Mouse (Mus musculus) heart, postnatal 36 days (tissue): ENCODE measurements around the gene Mef2d. TPM values are rescaled to one million over a fixed set of nuclear protein-coding genes. Genes with fewer than 3 reads are reported as not detected.
A peak's percentile ranks its signal among the peaks of the same experiment; 100 is the strongest.

Source experiments
- DNase-seq, 2 experiments: peaks; one replicate each; pipeline ENCODE4 v3.0.0; 2021 to 2022
- intact Hi-C: fragments of 180-260 bp; cut with DNase I; formaldehyde crosslinking; loops from one replicate; pipeline ENCODE4 v1.15.1; 2025
- total RNA-seq, 2 experiments: library from RNA; stranded (reverse); gene quantifications; 2 replicates each; pipeline ENCODE4 v1.2.3; 2021

Mef2d gene
- total RNA-seq, 2 experiments from 2014 or later = 123 to 138 TPM

DNA sequence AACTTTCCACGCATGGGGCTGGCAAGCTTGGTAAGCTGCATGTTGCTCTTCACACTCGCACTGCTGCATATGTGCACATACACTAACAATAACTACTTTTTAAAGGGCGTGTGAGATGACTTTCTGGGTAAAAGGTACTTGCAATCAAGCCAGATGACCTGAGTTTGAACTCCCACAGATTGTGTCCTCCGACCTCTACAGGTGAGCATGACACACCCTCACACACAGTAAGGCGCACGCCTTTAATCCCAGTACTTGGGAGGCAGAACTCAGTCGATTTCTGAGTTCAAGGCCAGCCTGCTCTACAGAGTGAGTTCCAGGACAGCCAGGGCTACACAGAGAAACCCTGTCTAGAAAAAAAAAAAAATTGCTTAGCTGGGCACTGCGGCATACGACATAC is 5.8 kb upstream of the Mef2d start:
- intact Hi-C loops = loop anchor here (5.0 kb wide), 1 partner anchor 154 kb away; no protein-coding TSS in a partner anchor

GRCm38 (mm10) chr3:88136945-88137494 is 5.2 kb upstream of the Mef2d start:
- peak in 1 of 2 experiments; percentile 22 for DNase-seq
- intact Hi-C loops = loop anchor here (5.0 kb wide), 1 partner anchor 155 kb away; no protein-coding TSS in a partner anchor

More for the DNA sequence above, 5.8 kb upstream of the Mef2d start:
- DNase-seq = no peak

DNA sequence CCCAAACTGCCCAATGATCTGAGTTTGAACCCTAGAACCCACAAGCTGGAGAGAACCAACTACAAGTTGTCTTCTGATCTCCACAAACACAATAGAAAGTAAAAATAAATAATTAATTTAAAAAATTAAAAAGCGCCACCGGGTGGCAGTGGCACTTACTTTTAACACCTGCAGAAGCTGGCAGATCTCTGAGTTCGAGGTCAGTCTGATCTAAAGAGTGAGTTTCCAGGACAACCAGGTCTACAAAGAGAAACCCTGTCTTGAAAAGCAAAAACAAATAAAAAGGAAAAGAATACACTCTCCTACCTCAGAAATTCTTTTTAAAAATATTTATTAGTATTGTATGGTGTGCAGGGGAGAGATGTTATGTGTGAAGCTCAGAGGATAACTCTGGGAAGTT is 4.4 kb upstream of the Mef2d start:
- DNase-seq = no peak

GRCm38 (mm10) chr3:88138336-88139242 is 3.6 kb upstream of the Mef2d start:
- intact Hi-C loops = loop anchor here (5.0 kb wide), 1 partner anchor 156 kb away; no protein-coding TSS in a partner anchor

More for the DNA sequence above, 4.4 kb upstream of the Mef2d start:
- intact Hi-C loops = loop anchor here (5.0 kb wide), 1 partner anchor 156 kb away; no protein-coding TSS in a partner anchor

DNA sequence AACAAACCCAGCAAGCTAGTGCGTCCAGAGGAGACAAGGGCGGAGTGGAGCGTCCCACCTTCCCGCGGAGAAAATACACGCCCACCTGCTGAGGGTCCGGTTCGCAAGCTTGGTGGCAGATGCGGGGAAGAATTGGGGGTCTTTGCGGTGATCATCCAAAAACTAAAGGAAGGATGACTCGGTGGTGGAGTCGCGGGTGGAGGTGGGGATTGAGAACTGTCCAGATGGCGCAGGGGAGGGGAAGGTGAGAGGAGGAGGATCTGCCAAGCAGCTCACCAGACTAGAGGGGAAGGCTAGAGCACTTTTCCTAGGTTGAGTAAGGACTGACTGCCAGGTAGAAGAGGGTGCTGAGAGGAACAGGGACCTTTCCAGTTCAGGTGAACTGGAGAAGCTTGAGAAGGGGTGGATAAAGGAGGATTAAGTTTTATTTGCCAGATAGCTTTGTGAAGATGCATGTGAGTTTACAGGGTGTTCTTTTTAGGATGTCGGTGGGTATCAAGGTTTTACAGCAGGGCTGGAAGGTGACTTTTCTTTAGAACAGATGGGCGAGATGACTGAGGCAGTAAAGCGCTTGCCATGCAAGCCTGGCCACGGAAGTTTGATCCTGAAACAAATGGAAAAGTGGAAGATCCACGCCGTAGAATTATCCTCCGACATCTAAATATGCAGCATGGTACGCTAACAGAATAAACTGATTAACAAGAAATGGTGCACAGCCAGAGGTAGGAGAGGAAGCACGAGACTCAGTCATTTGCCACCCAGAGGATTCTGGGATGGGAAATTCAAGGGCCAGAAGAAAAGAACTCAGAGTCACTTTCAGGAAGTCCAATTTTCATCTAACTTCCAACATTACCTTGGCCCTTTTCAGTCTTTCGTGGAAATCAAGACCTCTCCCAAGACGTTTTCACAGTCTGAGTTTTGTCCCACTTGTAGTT is 2.7 kb upstream of the Mef2d start:
- DNase-seq = no peak
- intact Hi-C loops = loop anchor here (5.0 kb wide), 1 partner anchor 157 kb away; no protein-coding TSS in a partner anchor

More at GRCm38 (mm10) chr3:88138336-88139242, 3.6 kb upstream of the Mef2d start:
- peak; percentile 92 to 93 for DNase-seq

GRCm38 (mm10) chr3:88140178-88140902 is 1.8 kb upstream of the Mef2d start:
- DNase-seq = peak; percentile 64 to 75

DNA sequence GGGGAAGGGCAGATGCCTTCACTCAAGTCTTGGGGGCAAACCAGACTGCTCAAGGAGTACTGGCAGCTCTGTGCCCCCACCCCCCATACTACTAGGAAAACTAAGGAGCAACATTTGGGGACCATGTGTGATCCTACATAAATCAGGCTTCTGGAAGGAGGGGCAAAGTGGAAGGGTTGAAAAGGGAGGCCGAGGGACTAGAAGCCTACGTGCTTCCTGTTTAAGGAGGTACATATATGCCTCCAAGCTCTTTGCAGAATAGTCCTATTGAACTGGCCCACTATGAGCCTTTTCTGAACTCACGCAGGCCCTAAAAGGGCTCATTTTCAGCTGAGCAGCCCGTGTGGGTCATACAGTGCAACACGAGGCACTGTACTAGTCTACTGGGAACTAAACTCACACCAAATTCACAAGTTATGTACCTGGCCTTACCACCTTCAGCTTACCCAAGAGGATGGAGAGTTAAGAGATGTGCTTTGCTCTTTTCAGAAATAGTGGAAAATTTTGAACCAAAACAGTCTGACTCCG is 1.2 kb upstream of the Mef2d start:
- no peak for DNase-seq
- intact Hi-C loops = no loop called here

More at GRCm38 (mm10) chr3:88140178-88140902, 1.8 kb upstream of the Mef2d start:
- intact Hi-C loops = no loop called here

GRCm38 (mm10) chr3:88141439-88141786 is 759 bp upstream of the Mef2d start:
- peak; percentile 61 for DNase-seq
- intact Hi-C loops = no loop called here

GRCm38 (mm10) chr3:88142546-88142915 is 359 bp downstream of the Mef2d start:
- DNase-seq = no peak
- intact Hi-C loops = loop anchor here (2.0 kb wide), 1 partner anchor 30 kb away; no protein-coding TSS in a partner anchor

DNA sequence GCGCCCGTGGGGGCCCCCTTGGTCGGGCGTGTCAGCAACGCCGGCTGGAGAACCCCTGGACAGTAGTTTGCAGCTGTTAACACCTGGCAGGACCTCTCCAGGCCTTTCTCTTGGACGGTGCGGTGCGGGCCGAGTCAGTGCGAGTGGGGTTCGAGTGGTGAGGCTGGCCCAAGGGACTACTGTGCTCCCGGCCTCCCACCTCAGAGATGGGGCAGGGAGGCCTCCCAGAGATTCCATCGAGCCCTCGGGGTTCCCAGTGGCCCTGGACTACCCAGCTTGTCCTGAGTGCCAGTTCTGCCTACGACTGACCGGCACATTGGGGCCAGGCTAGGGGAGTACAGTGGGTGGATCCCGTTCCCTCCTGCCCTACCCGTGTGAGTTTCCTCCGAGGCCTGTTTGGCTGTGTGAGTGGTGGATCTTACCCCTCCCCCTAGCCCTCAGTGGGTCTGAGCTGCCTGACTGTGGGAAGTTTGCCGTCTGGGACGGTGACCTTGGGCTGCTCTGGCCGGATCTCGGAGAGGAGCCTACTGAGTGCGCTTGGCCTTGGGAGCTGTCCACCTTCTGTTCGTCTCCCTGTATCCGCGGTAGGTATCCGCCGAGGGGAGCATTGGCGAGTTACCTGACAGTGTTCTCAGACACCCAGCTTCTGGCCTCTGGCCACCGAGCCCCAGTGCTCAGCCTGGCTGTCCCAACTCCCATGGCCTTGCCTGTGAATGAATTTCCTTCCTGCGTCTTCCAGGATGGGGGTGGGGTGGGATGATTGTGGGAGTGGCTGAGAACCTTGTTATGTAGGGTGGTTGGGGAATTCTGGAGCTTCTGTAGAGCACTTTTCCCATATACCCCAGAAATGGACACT is 972 bp downstream of the Mef2d start:
- intact Hi-C loops = loop anchor here (2.0 kb wide), 1 partner anchor 30 kb away; no protein-coding TSS in a partner anchor
- peak; percentile 77 to 79 for DNase-seq

- intact Hi-C loops = loop anchor here (2.0 kb wide), 1 partner anchor 29 kb away; no protein-coding TSS in a partner anchor
- DNase-seq = peak in 1 of 2 experiments; percentile 58
These were observed 1.9 kb downstream of the Mef2d start for GRCm38 (mm10) chr3:88143961-88144486.

- DNase-seq = peak in 1 of 2 experiments; percentile 42
- intact Hi-C loops = no loop called here
These were observed 2.7 kb downstream of the Mef2d start for GRCm38 (mm10) chr3:88144648-88145410.

DNA sequence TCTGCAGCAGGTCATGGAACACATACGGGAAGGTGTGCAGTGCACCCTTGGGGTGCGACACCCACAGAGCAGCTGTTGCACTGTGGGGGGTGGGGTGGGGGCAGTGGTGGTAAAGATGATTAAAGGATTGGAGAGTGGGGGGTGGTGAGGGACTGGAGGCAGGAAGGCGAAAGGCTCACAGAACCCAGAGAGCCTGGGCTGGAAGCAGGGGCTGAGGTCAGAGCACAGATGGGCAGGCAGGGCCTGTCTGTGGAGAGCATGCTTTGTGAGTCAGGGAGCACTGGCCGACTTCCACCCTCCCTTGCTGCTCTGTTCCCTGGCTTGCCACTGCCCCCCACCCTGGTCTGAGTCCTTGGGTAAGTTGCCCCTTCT is 3.2 kb downstream of the Mef2d start:
- intact Hi-C loops = no loop called here
- peak in 1 of 2 experiments; percentile 52 for DNase-seq

DNA sequence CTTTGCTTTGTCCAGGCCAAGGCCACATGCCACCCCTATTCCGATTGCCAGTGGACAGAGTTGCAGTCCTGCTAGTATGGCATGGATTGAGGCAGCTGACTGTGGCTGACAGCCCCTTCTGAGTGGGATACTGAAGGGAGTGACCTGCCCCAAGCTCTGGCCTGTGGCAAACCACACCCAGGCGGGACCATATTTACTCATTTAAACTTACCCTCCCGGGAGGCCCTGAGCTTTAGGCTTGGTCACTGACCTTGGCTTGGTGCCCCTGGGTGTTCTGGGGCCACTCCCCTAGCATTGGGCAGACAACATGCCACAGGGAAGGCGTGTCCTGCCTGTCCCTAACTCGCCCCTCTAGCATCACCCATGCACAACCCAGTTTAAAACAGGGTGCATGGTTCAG is 3.8 kb downstream of the Mef2d start:
- DNase-seq = no peak
- intact Hi-C loops = no loop called here

DNA sequence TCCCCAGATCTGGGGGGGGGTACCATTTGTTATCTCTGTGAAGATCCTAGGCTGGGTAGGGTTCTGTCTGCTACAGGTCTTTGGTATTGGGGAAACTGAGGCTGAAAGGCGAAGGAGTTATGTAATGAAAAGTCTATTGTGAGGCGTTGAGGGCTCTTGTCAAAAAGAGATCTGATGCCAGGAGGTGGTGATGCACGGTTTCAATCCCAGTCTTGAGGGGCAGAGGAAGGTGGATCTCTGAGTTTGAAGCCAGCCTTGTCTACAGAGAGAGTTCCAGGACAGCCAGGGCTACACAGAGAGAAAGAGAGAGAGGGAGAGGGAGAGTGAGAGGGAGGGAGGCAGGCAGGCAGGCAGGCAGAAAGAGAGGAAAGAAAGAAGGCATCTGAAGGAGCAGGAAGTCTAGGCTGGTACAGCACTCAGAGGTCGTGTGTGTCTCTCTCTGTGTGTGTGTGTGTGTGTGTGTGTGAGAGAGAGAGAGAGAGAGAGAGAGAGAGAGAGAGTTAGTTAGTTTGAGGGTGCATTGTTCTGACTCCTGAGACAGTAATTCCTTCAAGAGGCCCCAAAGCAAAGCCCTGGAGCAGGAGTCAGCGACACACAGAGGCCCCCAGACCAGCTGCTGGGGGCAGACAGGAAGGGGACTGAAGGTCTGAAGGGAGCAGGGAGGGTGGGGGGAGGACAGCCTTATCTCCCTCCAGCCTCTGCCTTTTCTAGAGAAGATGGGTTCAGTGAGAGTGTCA is 4.4 kb downstream of the Mef2d start:
- no peak for DNase-seq
- intact Hi-C loops = no loop called here

GRCm38 (mm10) chr3:88147444-88147843 is 5.3 kb downstream of the Mef2d start:
- DNase-seq = no peak
- intact Hi-C loops = no loop called here

GRCm38 (mm10) chr3:88147866-88148265 is 5.7 kb downstream of the Mef2d start:
- intact Hi-C loops = no loop called here
- no peak for DNase-seq
